Mouse (Mus musculus) CH12F3 (cell line): ENCODE data around the gene Wnt3a.

Source experiments
- in situ Hi-C: fragments of 300-500 bp; cut with MboI; formaldehyde crosslinking; loops from 2 replicates; pipeline ENCODE4 v1.14.3; 2020; ENCODE audit warnings: low sequenced_read_pairs

Wnt3a gene

GRCm38 (mm10) chr11:59264593-59264992 is 26.0 kb downstream of the Wnt3a start:
- in situ Hi-C loops: no loop called here

DNA sequence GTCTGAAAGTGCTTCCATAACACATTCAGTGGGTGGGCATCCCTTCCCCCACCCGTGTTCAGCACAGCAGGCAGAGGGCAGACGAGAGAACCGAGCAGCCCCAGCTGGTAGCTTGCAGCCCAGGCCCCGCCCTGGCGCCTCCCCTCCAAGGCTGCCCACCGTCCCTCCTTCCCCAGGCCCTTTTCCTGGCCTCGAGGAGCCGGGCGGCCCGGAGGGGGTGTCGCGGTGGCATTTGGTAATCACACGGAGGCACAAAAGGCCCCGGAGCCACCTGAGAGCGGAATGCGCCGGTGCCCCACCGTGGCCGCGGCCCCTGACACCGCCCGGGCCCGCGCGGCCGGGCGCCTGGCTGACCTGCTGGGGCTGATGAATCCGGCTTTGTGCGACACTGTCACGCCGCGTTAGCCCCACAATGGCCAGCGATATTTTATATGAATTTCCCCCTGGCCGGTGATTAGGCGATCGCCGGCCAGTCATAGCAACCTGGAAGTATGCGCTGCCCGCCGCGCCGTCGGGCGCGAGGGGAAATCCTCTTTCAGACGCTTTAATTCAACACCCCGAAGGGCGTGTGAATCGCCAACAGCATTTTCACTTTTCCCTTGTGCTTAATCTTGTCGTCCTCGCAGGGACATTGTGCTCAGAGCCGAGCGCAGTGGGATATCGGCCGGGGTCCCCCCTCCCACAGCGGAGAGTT is 26.5 kb downstream of the Wnt3a start:
- in situ Hi-C loops: no loop called here

DNA sequence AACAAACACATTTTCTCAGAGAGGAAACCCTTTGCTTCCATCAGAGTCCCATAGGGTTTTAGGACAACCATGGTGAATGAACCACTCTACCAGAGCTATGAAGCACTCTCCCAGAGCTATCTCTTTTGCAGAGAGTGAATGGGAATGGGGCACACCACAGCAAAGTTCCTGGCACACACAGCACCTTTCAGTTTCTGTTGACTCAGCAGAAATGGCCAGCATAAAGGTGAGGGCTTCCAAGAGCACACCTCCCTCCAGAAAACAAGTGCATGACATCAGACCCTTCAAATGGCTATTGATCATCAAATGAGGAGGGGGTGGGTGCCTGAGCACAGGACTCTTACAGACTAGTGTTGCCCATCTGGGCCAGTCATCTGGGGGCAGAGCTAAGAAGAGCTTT is 28.2 kb downstream of the Wnt3a start:
- in situ Hi-C loops: no loop called here

DNA sequence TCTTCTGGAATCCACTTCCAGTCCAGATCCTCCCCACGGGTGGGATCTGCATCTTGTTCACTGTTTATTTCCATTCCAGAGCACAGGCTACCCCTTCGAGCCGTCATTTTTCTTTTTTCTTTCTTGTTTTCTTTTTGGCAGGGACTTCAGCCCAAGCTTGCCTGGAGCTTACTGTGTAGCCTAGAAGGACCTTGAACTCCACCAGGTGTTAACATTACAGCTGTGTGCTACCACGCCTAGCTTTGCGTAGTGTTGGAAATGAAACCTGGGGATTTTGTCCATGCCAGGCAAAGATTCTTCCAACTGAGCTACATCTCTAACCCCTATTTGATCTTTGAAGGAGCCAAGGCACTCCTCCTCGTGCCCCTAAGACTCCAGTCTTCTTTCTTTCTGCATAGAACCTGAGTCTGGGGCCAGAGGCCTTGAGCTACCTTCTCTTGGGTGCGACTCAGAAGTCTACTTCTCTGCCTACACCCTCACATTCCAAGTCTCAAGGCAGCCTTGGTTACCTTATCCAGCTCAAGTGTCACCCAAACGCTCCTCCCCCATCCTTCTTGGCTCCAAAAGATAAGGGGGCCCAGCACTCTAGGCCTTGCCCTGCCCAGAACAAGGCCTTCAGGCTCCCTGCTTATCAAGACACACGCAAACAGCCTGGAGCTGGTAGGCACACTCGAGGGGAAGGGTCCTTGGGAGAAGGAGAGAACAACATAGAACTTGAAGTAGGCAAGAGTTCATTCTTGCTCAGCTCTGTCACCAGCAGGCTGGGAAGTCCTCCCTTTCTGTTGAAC is 29.7 kb downstream of the Wnt3a start:
- in situ Hi-C loops: no loop called here

GRCm38 (mm10) chr11:59259647-59260046 is 30.9 kb downstream of the Wnt3a start:
- in situ Hi-C loops: no loop called here

DNA sequence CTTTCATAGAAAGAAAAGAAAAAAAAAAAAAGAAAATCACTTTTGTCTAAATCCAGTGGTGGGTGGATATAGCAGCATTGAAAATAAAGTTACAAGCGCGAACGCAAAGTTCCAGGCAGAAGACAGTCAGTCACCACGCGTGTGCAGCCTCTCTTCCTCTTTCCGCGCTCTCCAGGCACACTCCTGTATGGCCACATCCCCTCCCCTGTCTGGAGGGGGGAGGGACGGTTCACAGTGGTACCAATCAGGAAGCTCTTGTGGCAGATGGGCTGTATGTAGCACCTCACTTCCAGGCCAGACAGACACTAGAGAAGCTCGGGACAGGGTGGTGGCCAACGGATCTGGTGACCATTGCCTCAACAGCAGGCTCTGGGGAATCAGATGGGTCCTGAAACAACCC is 42.5 kb downstream of the Wnt3a start:
- in situ Hi-C loops: no loop called here

GRCm38 (mm10) chr11:59243856-59244255 is 46.7 kb downstream of the Wnt3a start:
- in situ Hi-C loops: no loop called here

DNA sequence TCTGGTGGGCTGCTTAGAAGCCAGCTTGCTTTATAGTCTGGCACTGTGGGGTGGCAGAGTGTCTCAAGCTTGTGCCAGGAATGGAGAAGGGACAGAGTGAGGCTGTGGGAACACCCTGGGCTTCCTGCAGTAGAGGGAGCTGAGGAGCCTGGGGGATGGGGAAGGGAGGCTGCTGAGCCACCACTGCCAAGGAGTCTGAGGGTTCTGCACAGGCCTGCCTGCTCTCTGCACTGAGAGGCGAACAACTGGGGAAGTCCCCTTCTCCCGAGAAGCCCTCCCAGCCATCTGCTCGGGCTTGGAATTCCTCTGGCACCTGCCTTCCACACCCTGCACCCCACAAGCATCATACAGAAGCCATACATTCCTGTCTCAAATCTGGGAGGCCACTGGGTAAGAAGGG is 48.7 kb downstream of the Wnt3a start:
- in situ Hi-C loops: no loop called here

GRCm38 (mm10) chr11:59239796-59240195 is 50.8 kb downstream of the Wnt3a start:
- in situ Hi-C loops: no loop called here

DNA sequence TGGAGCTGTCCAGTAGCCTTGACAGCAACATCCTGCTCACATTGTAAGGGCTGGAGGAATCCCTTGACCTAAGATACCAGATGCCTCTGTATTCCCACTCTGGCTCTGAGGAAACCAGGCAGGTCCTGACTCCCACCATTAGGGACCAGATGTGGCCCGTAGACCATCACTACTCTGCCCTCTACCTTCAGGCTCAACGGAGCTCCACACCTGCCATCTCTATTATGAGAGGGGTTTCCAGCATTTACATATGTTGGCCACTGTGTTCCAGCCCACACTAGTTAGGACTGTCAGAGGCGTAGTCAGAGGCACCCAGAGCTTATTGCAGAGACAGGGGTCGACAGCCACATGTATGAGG is 51.1 kb downstream of the Wnt3a start:
- in situ Hi-C loops: no loop called here

GRCm38 (mm10) chr11:59238525-59239427 is 51.8 kb downstream of the Wnt3a start:
- in situ Hi-C loops: no loop called here

DNA sequence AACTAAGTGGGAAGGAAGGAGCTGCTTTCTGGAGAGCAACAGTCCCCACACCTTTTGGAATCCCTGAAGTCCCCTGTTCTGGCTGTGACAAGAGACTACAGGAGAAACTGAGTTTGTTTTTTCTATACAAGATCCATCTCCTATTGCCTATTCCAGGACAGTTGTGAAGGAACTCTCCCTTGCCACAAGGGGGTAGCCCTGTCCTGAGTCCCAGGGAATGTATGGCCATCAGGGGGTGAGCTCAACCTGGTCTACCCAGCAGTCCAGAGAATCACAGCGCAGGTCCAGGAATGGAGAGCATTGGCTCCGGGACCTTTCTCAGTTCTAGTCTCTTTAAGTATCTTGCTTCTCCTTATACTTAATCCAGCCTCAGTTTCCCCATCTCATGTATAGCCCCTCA is 57.8 kb downstream of the Wnt3a start:
- in situ Hi-C loops: no loop called here

DNA sequence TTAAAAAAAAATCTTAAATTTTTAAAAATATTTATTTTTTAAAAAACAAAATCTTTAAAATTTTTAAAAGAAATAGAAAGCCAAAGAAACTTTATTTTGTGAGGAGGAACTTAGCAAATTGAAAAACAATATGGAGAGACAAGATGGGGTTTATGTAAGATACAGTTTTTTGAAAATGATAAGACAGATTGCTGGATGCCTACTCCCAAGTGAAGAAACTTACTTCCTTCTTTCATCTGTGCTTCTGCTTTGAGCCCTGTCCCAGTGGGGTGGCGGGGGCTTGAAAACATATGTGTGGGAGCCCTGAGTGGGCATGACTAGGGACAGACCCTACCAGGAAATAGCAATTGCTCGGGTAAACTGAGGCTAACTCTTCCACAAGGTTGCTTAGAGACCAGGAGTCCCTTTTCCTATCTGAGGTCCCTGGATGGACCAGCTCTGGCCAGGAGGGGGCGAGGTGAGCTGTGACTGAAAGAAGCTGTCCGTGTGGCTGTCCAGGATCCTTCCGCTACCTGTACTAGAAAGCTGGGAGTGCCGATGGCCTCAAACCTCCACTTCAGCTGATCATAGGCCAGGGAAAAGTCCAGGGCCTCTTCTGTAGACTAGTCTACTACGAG is 60.3 kb downstream of the Wnt3a start:
- in situ Hi-C loops: no loop called here

- in situ Hi-C loops: no loop called here
Observed at GRCm38 (mm10) chr11:59228122-59228953, 62.2 kb downstream of the Wnt3a start, which contains the start of gene Arf1. Arf1 (minus strand) TSS chr11:59228270.

DNA sequence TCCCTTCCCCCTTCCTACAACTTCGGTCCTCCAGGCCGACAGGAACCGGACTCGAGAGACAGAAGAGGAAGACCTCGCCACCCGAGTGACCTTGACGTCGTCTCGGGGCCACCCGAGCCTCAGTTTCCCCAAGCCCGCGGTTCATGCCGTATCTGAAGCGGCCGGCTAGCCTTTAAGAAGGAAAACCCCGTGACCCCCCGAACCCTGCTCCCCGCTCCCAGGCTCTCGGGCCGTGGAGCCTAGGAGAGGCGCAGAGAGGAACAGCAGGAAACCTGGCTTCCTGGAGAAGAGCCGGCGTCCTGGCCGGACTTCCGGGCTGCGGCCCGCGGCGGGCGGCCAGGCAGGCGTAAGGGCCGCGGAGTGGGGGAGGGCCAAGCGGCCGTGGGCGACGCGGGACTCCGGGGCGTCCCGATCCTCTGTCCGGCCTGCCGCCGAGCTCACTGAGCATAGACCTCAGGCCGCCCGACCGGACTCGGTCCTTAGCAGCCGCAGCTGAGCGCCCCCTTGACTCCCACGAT is 62.9 kb downstream of the Wnt3a start:
- in situ Hi-C loops: no loop called here

- in situ Hi-C loops: no loop called here
Observed at GRCm38 (mm10) chr11:59226787-59227603, 63.6 kb downstream of the Wnt3a start.

DNA sequence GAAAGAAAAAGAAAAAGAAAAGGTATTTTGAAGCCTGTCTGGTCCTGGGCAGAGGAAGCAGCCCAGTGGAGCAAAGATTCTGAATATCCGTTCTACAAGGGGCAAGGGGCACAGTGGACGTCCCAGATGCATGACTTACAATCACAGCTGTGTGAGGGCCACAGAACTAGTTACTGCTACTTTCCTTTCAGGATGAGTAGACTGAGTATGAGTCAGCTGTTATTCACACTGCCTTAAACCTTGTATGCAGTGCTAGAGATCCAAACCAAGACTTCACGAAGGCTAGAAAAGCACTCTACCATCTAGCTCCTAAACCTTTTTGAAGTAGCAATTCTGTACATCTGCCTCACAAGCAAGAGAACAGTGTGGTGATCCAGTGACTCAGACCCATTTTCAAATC is 64.3 kb downstream of the Wnt3a start:
- in situ Hi-C loops: no loop called here

- in situ Hi-C loops: no loop called here
Observed at GRCm38 (mm10) chr11:59225167-59225566, 65.4 kb downstream of the Wnt3a start.

DNA sequence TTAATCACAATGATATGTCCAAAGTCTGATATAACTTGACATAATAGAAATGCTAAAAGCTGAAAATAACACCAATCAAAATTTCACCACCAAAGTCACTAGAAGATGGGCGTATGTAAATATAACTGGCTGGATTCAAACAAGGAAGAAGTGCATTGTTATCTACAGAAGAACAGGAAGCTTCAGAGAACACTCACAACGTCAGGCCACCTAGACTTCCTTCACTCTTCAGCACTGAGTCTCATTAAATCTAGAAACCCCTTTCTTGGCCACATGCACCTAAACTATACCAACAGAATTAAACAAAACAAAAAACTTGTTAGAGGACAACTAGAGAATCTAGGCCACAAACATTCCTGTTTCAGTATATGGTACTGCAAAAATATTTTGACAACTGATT is 66.1 kb downstream of the Wnt3a start:
- in situ Hi-C loops: no loop called here
